Comparison of ENCODE assay signal across 15 mouse cellular contexts in the genomic region with DNA sequence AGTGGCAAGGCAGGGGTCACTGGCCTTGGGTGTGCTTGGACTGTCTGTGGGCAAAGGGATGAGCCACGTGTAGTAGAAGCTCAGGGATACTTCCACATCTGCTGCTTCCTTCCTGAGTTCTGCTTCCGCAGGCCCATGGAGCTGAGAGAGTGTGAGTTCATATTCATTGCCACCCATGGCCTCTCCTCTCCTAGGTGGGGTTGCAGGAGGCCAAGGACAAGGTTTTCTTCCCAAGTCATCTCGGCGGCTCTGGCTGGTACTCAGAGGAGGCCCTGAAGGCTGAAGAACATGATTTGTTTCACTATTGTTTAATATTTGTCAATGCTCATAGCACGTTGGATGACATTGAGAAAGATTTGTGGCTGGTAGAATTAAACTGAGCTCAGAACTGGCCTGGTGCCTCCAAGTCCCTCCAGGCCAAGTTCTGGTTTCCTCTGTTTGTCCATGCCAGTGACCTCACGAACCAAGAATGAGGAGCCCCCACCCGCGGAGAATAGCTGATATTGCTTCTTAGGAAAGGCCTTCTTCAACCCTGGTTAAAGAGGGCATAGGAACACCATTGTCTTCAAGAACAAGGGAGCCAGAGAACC.
A peak's percentile ranks its signal among the peaks of the same experiment; 100 is the strongest.
DNase-seq lines count a peak whose midpoint lies in the region; ATAC-seq and TF ChIP-seq lines count a peak whose summit lies in the region.
"Had no signal": no experiment of that assay in that cellular context is flagged by ENCODE, and none has a peak within 500 bp of the region (broad histone marks: within the 10 kb centered on the region; RNA-seq: fewer than 3 reads in every experiment).

No protein-coding gene starts in this region.

- no peaks in the 10 kb centered on the region for H3K9me3 ChIP-seq in kidney, embryonic 16.5 days (ENCODE audit: low read length)
- H3K9me3 ChIP-seq in midbrain, postnatal 0 days (ENCODE audit: low read length): no peaks in the 10 kb centered on the region
- H3K9me3 ChIP-seq: embryonic facial prominence, embryonic 10.5 days; forebrain, embryonic 10.5 days; heart, embryonic 13.5 days; limb, embryonic 10.5 days had no signal

- peak; percentile 13 for DNase-seq in kidney, adult 18-20 months
- DNase-seq in adrenal gland, postnatal 25 days: peak; percentile 44
- DNase-seq in heart, postnatal 4 days: peak; percentile 33
- DNase-seq in lung, postnatal 25 days (ENCODE audit: low spot score): peak; percentile 46
- DNase-seq in right cerebral cortex, adult 18-20 months: no peak
- DNase-seq in embryo, embryonic 10 days (ENCODE audit: low spot score): no peak
- no peak for DNase-seq in midbrain, postnatal 0 days (ENCODE audit: low spot score)
- DNase-seq: liver, postnatal 0 days; thymus, adult 2 months had no signal

- no peaks in the 10 kb centered on the region for H3K36me3 ChIP-seq in kidney, embryonic 16.5 days (ENCODE audit: insufficient read depth, low read length)
- H3K36me3 ChIP-seq in midbrain, postnatal 0 days (ENCODE audit: insufficient read depth, low read length): no peaks in the 10 kb centered on the region
- H3K36me3 ChIP-seq: embryonic facial prominence, embryonic 10.5 days; forebrain, embryonic 10.5 days; heart, embryonic 13.5 days; limb, embryonic 10.5 days had no signal

- H3K27me3 ChIP-seq in kidney, embryonic 16.5 days (ENCODE audit: insufficient read depth, low read length): no peaks in the 10 kb centered on the region; the same call in 1 of the 2 replicates
- no peaks in the 10 kb centered on the region for H3K27me3 ChIP-seq in midbrain, postnatal 0 days (ENCODE audit: insufficient read depth, low read length)

- no peak overlapping the region for H3K9ac ChIP-seq in kidney, embryonic 16.5 days (replicated peaks; ENCODE audit: low read length)
- no peak overlapping the region for H3K9ac ChIP-seq in midbrain, postnatal 0 days (replicated peaks; ENCODE audit: low read length, poor library complexity, severe bottlenecking)
- H3K9ac ChIP-seq: heart, embryonic 13.5 days; liver, postnatal 0 days had no signal

- no peak overlapping the region for H3K4me3 ChIP-seq in kidney, embryonic 16.5 days (ENCODE audit: low read length)
- H3K4me3 ChIP-seq in midbrain, postnatal 0 days (ENCODE audit: low read depth, low read length): no peak overlapping the region
- H3K4me3 ChIP-seq: embryonic facial prominence, embryonic 10.5 days; forebrain, embryonic 10.5 days; heart, embryonic 13.5 days; limb, embryonic 10.5 days had no signal

- H3K27ac ChIP-seq in kidney, embryonic 16.5 days (ENCODE audit: low read length): no peak overlapping the region
- no peak overlapping the region for H3K27ac ChIP-seq in midbrain, postnatal 0 days (ENCODE audit: low read depth, low read length)
- H3K27ac ChIP-seq: embryonic facial prominence, embryonic 10.5 days; forebrain, embryonic 10.5 days; heart, embryonic 13.5 days; limb, embryonic 10.5 days had no signal

- WGBS in kidney, embryonic 16.5 days: 78% methylated on average over 8 of the region's 8 CpGs
- whole genome bisulfite sequencing in midbrain, postnatal 0 days: 91% methylated on average over 8 of the region's 8 CpGs

- H3K4me1 ChIP-seq in kidney, embryonic 16.5 days (ENCODE audit: insufficient read depth, low read length): no peaks in the 10 kb centered on the region
- no peaks in the 10 kb centered on the region for H3K4me1 ChIP-seq in midbrain, postnatal 0 days (ENCODE audit: insufficient read depth, low read length)
- H3K4me1 ChIP-seq: embryonic facial prominence, embryonic 10.5 days; forebrain, embryonic 10.5 days; heart, embryonic 13.5 days had no signal

- ATAC-seq in kidney, embryonic 16.5 days (ENCODE audit: low FRiP score, low TSS enrichment): no peak
- no peak for ATAC-seq in midbrain, postnatal 0 days (ENCODE audit: low FRiP score)
- ATAC-seq: liver, postnatal 0 days had no signal

- no peak for TF ChIP-seq CTCF in midbrain, postnatal 0 days (IDR thresholded peaks at IDR 0.05)

- H3K4me2 ChIP-seq in kidney, embryonic 16.5 days (replicated peaks; ENCODE audit: low read depth, low read length): no peak overlapping the region
- H3K4me2 ChIP-seq in midbrain, postnatal 0 days (ENCODE audit: low read depth, low read length, poor library complexity, severe bottlenecking): no peak overlapping the region
- H3K4me2 ChIP-seq: heart, embryonic 13.5 days; midbrain, embryonic 11.5 days had no signal

Comparison
In these comparisons a context has a peak if more than half of its experiments do, and no peak if none do; other contexts are left out.
1. DNase-seq: peak in kidney, adult 18-20 months (single experiment), adrenal gland, postnatal 25 days (single experiment), heart, postnatal 4 days (single experiment) and lung, postnatal 25 days (single experiment); none in right cerebral cortex, adult 18-20 months (single experiment), embryo, embryonic 10 days (single experiment) and midbrain, postnatal 0 days (single experiment).